Mouse (Mus musculus) heart, adult 8-10 months (tissue): Measurements from ENCODE around the gene Gm31371. TPM values are rescaled to one million over a fixed set of nuclear protein-coding genes. Genes with fewer than 3 reads are reported as not detected.
"Not testable (repeated sequence)": the region's sequence is repeated elsewhere in the genome, so short reads cannot be mapped to it uniquely, and the experiment has no call there.

ENCODE experiments used
- DNase-seq: peaks from one replicate; pipeline ENCODE4 v3.0.0; 2022; ENCODE audit warnings: low spot score
- total RNA-seq, 4 experiments: library from RNA; stranded (reverse); gene quantifications; 2 replicates each; pipeline ENCODE4 v1.2.4; 2022

The Gm31371 gene
- total RNA-seq: under 1 TPM in 1 of 4 experiments, not detected in 3; 0.28 TPM

GRCm38 (mm10) chr8:19903092-19903491 is at the start of gene Gm31371:
Gm31371 (plus strand) TSS chr8:19903392.
- DNase-seq: not testable (repeated sequence)

GRCm38 (mm10) chr8:19906425-19907055 is 3.3 kb downstream of the Gm31371 start:
- DNase-seq: not testable (repeated sequence)

- not testable (repeated sequence) for DNase-seq
Measured at GRCm38 (mm10) chr8:19908841-19909321, 5.7 kb downstream of the Gm31371 start.

- DNase-seq: not testable (repeated sequence)
Measured at GRCm38 (mm10) chr8:19919086-19919485, 15.9 kb downstream of the Gm31371 start.

GRCm38 (mm10) chr8:19934274-19934673 is 31.1 kb downstream of the Gm31371 start:
- peak; percentile 13 for DNase-seq

- DNase-seq: peak; percentile 10
Measured at GRCm38 (mm10) chr8:19935541-19936030, 32.4 kb downstream of the Gm31371 start.

- DNase-seq: no peak
Measured at GRCm38 (mm10) chr8:19960935-19961334, 57.7 kb downstream of the Gm31371 start.

GRCm38 (mm10) chr8:19963766-19964165 is 60.6 kb downstream of the Gm31371 start:
- peak; percentile 3 for DNase-seq

GRCm38 (mm10) chr8:19968151-19968550 is 65.0 kb downstream of the Gm31371 start:
- DNase-seq: peak; percentile 33

GRCm38 (mm10) chr8:19975237-19975636 is 72.0 kb downstream of the Gm31371 start:
- DNase-seq: not testable (repeated sequence)

Other genes with a start within 250 kb of the Gm31371 start
- under 1 TPM in 3 of 4 experiments, not detected in 1; 0.69 to 0.79 (median 0.78) TPM for gene 4930467E23Rik, start 173.8 kb upstream of the Gm31371 start, total RNA-seq